Mouse (Mus musculus) lung, postnatal 0 days (tissue): ENCODE measurements around the gene Adamtsl2.

Experiments
- CTCF ChIP-seq: IDR thresholded peaks from 2 replicates; pipeline ENCODE4 v1.5.1; 2016; ENCODE audit warnings: antibody characterized with exemption, mild to moderate bottlenecking
- EP300 ChIP-seq: IDR thresholded peaks from 2 replicates; pipeline ENCODE4 v1.6.1; 2016; ENCODE audit warnings: antibody characterized with exemption, mild to moderate bottlenecking, control low read depth

DNA sequence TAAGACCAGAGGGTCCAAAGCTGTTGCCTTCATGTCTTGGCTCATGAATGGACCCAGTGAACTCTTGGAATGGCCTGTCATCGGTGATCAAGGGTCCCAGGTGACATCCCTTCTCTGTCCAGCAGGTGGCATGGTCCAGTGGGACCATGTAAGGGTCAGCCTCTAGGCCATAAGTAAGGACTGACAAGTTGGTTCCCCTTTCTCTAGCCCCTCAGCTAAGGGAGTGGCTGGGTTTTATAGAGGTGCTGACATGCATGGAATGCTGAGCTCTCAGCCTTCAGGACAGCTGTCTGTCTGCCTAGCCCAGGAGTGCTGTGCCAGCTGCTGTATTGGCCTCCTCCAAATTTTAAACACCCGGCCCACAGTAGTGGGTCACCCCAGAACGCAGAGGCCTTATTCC, 3.7 kb upstream of the Adamtsl2 start:
- TF ChIP-seq CTCF (peak; percentile 82), EP300 (no peak)
